Mouse (Mus musculus) layer of hippocampus, adult 2 months (tissue): ENCODE results near the gene Otop3. TPM values are rescaled to one million over a fixed set of nuclear protein-coding genes. Genes with fewer than 3 reads are reported as not detected.

Source experiments
- DNase-seq, 2 experiments: peaks; one replicate each; pipeline ENCODE4 v3.0.0; 2022; ENCODE audit warnings: low spot score in 2 of 2
- H3K27ac ChIP-seq: fragments of 200-600 bp; 2 replicates; pipeline ENCODE4 v1.8.1; 2022
- H3K4me3 ChIP-seq: fragments of 200-600 bp; 2 replicates; pipeline ENCODE4 v1.8.1; 2022; ENCODE audit warnings: mild to moderate bottlenecking
- CTCF ChIP-seq: fragments of 200-600 bp; conservative IDR thresholded peaks from 2 replicates; pipeline ENCODE4 v1.8.1; 2022; ENCODE audit warnings: antibody characterized with exemption, mild to moderate bottlenecking, moderate library complexity
- total RNA-seq, 2 experiments: library from RNA; stranded (reverse); gene quantifications; 2 replicates each; pipeline ENCODE4 v1.2.3; 2021

The Otop3 gene
- total RNA-seq, 2 experiments from 2014 or later = 0.20 TPM; not detected in 1

- H3K27ac ChIP-seq = peak overlapping the region; percentile 64
- peak; percentile 85 for TF ChIP-seq CTCF
- H3K4me3 ChIP-seq = no peak overlapping the region
- peak in 1 of 2 experiments; percentile 75 for DNase-seq
Measured at GRCm38 (mm10) chr11:115358468-115358867, 23.9 kb downstream of the Otop3 start.

- TF ChIP-seq CTCF = no peak
- Histone ChIP-seq H3K4me3 (no peak overlapping the region), H3K27ac (peak overlapping the region; percentile 64; the same call in 1 of the 2 replicates)
- no peak for DNase-seq
Measured at GRCm38 (mm10) chr11:115359293-115359692, 24.8 kb downstream of the Otop3 start.

- TF ChIP-seq CTCF = peak; percentile 47
- DNase-seq = no peak
- peak overlapping the region; percentile 64; the same call in 1 of the 2 replicates for H3K27ac ChIP-seq
- H3K4me3 ChIP-seq = no peak overlapping the region
Measured at GRCm38 (mm10) chr11:115359726-115360125, 25.2 kb downstream of the Otop3 start.

GRCm38 (mm10) chr11:115364136-115364535 lies 29.6 kb downstream of the Otop3 start:
- no peak for DNase-seq
- H3K4me3 ChIP-seq = no peak overlapping the region
- TF ChIP-seq CTCF = no peak
- no peak overlapping the region for H3K27ac ChIP-seq

- Histone ChIP-seq H3K27ac (peak overlapping the region; percentile 95), H3K4me3 (peak overlapping the region; percentile 96)
- no peak for DNase-seq
- no peak for TF ChIP-seq CTCF
Measured at GRCm38 (mm10) chr11:115366039-115366705, 31.6 kb downstream of the Otop3 start.

- H3K27ac ChIP-seq = peak overlapping the region; percentile 95
- DNase-seq = peak; percentile 72 to 73
- no peak for TF ChIP-seq CTCF
- peak overlapping the region; percentile 96 for H3K4me3 ChIP-seq
Measured at GRCm38 (mm10) chr11:115366706-115367394, 32.3 kb downstream of the Otop3 start.

- peak; percentile 90 to 91 for DNase-seq
- TF ChIP-seq CTCF = no peak
- Histone ChIP-seq H3K27ac (peak within 1 kb of the TSS; percentile 95), H3K4me3 (peak within 1 kb of the TSS; percentile 96)
Measured at GRCm38 (mm10) chr11:115367395-115367944, 32.9 kb downstream of the Otop3 start, which contains the start of gene Hid1. Gene Hid1 (minus strand): TSS chr11:115367756.

GRCm38 (mm10) chr11:115370368-115370767 lies 35.8 kb downstream of the Otop3 start:
- DNase-seq = no peak
- Histone ChIP-seq H3K4me3 (no peak overlapping the region), H3K27ac (no peak overlapping the region)
- TF ChIP-seq CTCF = no peak

GRCm38 (mm10) chr11:115371354-115371753 lies 36.8 kb downstream of the Otop3 start:
- DNase-seq = no peak
- TF ChIP-seq CTCF = no peak
- H3K27ac ChIP-seq = no peak overlapping the region
- no peak overlapping the region for H3K4me3 ChIP-seq

- no peak for DNase-seq
- no peak for TF ChIP-seq CTCF
- no peak overlapping the region for H3K27ac ChIP-seq
- no peak overlapping the region for H3K4me3 ChIP-seq
Measured at GRCm38 (mm10) chr11:115372015-115372414, 37.5 kb downstream of the Otop3 start.

GRCm38 (mm10) chr11:115372737-115373136 lies 38.2 kb downstream of the Otop3 start:
- peak; percentile 61 for TF ChIP-seq CTCF
- DNase-seq = no peak

GRCm38 (mm10) chr11:115373805-115374694 lies 39.5 kb downstream of the Otop3 start:
- Histone ChIP-seq H3K27ac (peak overlapping the region; percentile 92), H3K4me3 (peak overlapping the region; percentile 54)
- no peak; the same call in 1 of the 2 replicates for TF ChIP-seq CTCF
- DNase-seq = peak; percentile 67 to 72

More at GRCm38 (mm10) chr11:115372737-115373136, 38.2 kb downstream of the Otop3 start:
- Histone ChIP-seq H3K4me3 (no peak overlapping the region), H3K27ac (peak overlapping the region; percentile 92; the same call in 1 of the 2 replicates)
